Mouse (Mus musculus) hindbrain, embryonic 11.5 days (tissue): ENCODE measurements around the gene Abcc9. TPM values are rescaled to one million over a fixed set of nuclear protein-coding genes. Genes with fewer than 3 reads are reported as not detected.

Experiments
- ATAC-seq: fragments of 200-750 bp; cut with Nextera tagmentation; 2 replicates; pipeline ENCODE4 v1.8.0; 2017; ENCODE audit warnings: mild to moderate bottlenecking, moderate TSS enrichment, moderate library complexity; ENCODE audit not compliant: low FRiP score
- DNase-seq: peaks from one replicate; pipeline ENCODE4 v3.0.0-alpha.2; 2015; ENCODE audit warnings: low spot score
- H3K27ac ChIP-seq: fragments of 300-500 bp; sonication (generic); 2 replicates; pipeline ENCODE4 v1.5.1; 2014; ENCODE audit warnings: mild to moderate bottlenecking, low read depth, low read length
- H3K27me3 ChIP-seq: fragments of 300-500 bp; sonication (generic); 2 replicates; pipeline ENCODE4 v1.6.1; 2014; ENCODE audit warnings: mild to moderate bottlenecking, low read length, moderate library complexity, mixed read lengths; ENCODE audit not compliant: control insufficient read depth, insufficient read depth
- H3K36me3 ChIP-seq: fragments of 300-500 bp; sonication (generic); 2 replicates; pipeline ENCODE4 v1.6.1; 2014; ENCODE audit warnings: mild to moderate bottlenecking, low read length, moderate library complexity, mixed read lengths; ENCODE audit not compliant: control insufficient read depth, insufficient read depth
- H3K4me1 ChIP-seq: fragments of 300-500 bp; sonication (generic); replicated peaks from 2 replicates; pipeline ENCODE4 v1.6.1; 2014; ENCODE audit warnings: low read length, mixed read lengths; ENCODE audit not compliant: control insufficient read depth, insufficient read depth
- H3K4me2 ChIP-seq: fragments of 300-500 bp; sonication (generic); replicated peaks from 2 replicates; pipeline ENCODE4 v1.6.1; 2014; ENCODE audit warnings: mild to moderate bottlenecking, low read depth, low read length
- H3K4me3 ChIP-seq: fragments of 300-500 bp; sonication (generic); 2 replicates; pipeline ENCODE4 v1.5.1; 2014; ENCODE audit warnings: low read depth, low read length
- H3K9ac ChIP-seq: fragments of 300-500 bp; sonication (generic); 2 replicates; pipeline ENCODE4 v1.6.1; 2014; ENCODE audit warnings: low read depth, low read length
- H3K9me3 ChIP-seq: fragments of 300-500 bp; sonication (generic); 2 replicates; pipeline ENCODE4 v1.6.1; 2016; ENCODE audit warnings: low read length; ENCODE audit not compliant: control insufficient read depth
- WGBS: fragments of 180-500 bp; shearing (Covaris S2); extraction: QIAGEN DNeasy Blood & Tissue Kit; methylation state at CpG from one replicate; pipeline ENCODE4 v1.1.7; 2014; 5-methylcytosine and 5-hydroxymethylcytosine counted together
- polyA plus RNA-seq: library from polyadenylated mRNA; unstranded; fragments of >200 nt; fragmentation: Nextera tagmentation; extraction: Ambion mirVana; gene quantifications from 2 replicates; pipeline ENCODE4 v1.2.1, GENCODE M21; 2014

Abcc9 gene
- 2.1 and 3.4 TPM in 2 replicates for polyA plus RNA-seq

GRCm38 (mm10) chr6:142701652-142702637 lies at the start of gene Abcc9:
Gene Abcc9, minus strand, starts transcription at chr6:142702315.
- H3K36me3 ChIP-seq = no peaks in the 10 kb centered on the region
- H3K9me3 ChIP-seq = no peaks in the 10 kb centered on the region
- H3K9ac ChIP-seq = peak within 1 kb of the TSS; percentile 28; the same call in 1 of the 2 replicates
- H3K4me1 ChIP-seq = 0 out of 2 replicates have a peak, but pooled peaks cover 2% of the 10 kb centered on the region
- no peak within 1 kb of the TSS for H3K27ac ChIP-seq
- no peaks in the 10 kb centered on the region for H3K27me3 ChIP-seq
- ATAC-seq = peak; percentile 70
- peak; percentile 52 for DNase-seq
- WGBS = 7% methylated on average over 36 of the region's 36 CpGs
- H3K4me2 ChIP-seq = peak within 1 kb of the TSS; percentile 71
- H3K4me3 ChIP-seq = peak within 1 kb of the TSS; percentile 31

GRCm38 (mm10) chr6:142751365-142751764 lies 49.2 kb upstream of the Abcc9 start:
- Histone ChIP-seq H3K9ac (no peak overlapping the region), H3K4me1 (no peaks in the 10 kb centered on the region), H3K9me3 (no peaks in the 10 kb centered on the region), H3K27ac (no peak overlapping the region), H3K4me2 (no peak overlapping the region), H3K27me3 (no peaks in the 10 kb centered on the region; the same call in 1 of the 2 replicates), H3K36me3 (no peaks in the 10 kb centered on the region), H3K4me3 (no peak overlapping the region)
- DNase-seq = peak; percentile 13
- 53% methylated on average over 9 of the region's 9 CpGs for WGBS
- peak; percentile 65 for ATAC-seq

GRCm38 (mm10) chr6:142748057-142748708 lies 46.1 kb upstream of the Abcc9 start:
- Histone ChIP-seq H3K36me3 (no peaks in the 10 kb centered on the region), H3K4me3 (no peak overlapping the region), H3K9me3 (no peaks in the 10 kb centered on the region), H3K4me1 (no peaks in the 10 kb centered on the region), H3K27me3 (no peaks in the 10 kb centered on the region), H3K4me2 (no peak overlapping the region), H3K9ac (no peak overlapping the region), H3K27ac (no peak overlapping the region)
- WGBS = 80% methylated on average over 8 of the region's 8 CpGs
- DNase-seq (no peak), ATAC-seq (no peak)

- no peaks in the 10 kb centered on the region for H3K9me3 ChIP-seq
- H3K4me1 ChIP-seq = no peaks in the 10 kb centered on the region
- H3K4me3 ChIP-seq = no peak overlapping the region
- H3K27me3 ChIP-seq = no peaks in the 10 kb centered on the region
- 85% methylated on average over 2 of the region's 2 CpGs for WGBS
- ATAC-seq (no peak), DNase-seq (no peak)
- no peaks in the 10 kb centered on the region for H3K36me3 ChIP-seq
- no peak overlapping the region for H3K9ac ChIP-seq
- H3K4me2 ChIP-seq = no peak overlapping the region
- H3K27ac ChIP-seq = no peak overlapping the region
These were observed 45.0 kb upstream of the Abcc9 start for GRCm38 (mm10) chr6:142747165-142747564.

GRCm38 (mm10) chr6:142746765-142747164 lies 44.6 kb upstream of the Abcc9 start:
- no peaks in the 10 kb centered on the region for H3K27me3 ChIP-seq
- no peak overlapping the region for H3K4me2 ChIP-seq
- no peak overlapping the region for H3K27ac ChIP-seq
- ATAC-seq = no peak
- no peak overlapping the region for H3K4me3 ChIP-seq
- H3K9me3 ChIP-seq = no peaks in the 10 kb centered on the region
- no peak overlapping the region for H3K9ac ChIP-seq
- H3K36me3 ChIP-seq = no peaks in the 10 kb centered on the region
- H3K4me1 ChIP-seq = no peaks in the 10 kb centered on the region
- 93% methylated on average over 7 of the region's 7 CpGs for WGBS
- no peak for DNase-seq

- Histone ChIP-seq H3K9ac (no peak overlapping the region), H3K27me3 (no peaks in the 10 kb centered on the region), H3K4me1 (no peaks in the 10 kb centered on the region), H3K27ac (no peak overlapping the region), H3K4me2 (no peak overlapping the region), H3K36me3 (no peaks in the 10 kb centered on the region), H3K4me3 (no peak overlapping the region), H3K9me3 (no peaks in the 10 kb centered on the region)
- DNase-seq = no peak
- no peak for ATAC-seq
- 94% methylated on average over 5 of the region's 5 CpGs for WGBS
These were observed 43.4 kb upstream of the Abcc9 start for GRCm38 (mm10) chr6:142745484-142745883.

- Histone ChIP-seq H3K4me2 (no peak overlapping the region), H3K27ac (no peak overlapping the region), H3K36me3 (no peaks in the 10 kb centered on the region), H3K4me1 (no peaks in the 10 kb centered on the region), H3K9ac (no peak overlapping the region), H3K9me3 (no peaks in the 10 kb centered on the region), H3K4me3 (no peak overlapping the region), H3K27me3 (no peaks in the 10 kb centered on the region)
- 71% methylated on average over 4 of the region's 4 CpGs for WGBS
- no peak for DNase-seq
- ATAC-seq = no peak
These were observed 41.1 kb upstream of the Abcc9 start for GRCm38 (mm10) chr6:142743193-142743592.

- Histone ChIP-seq H3K4me1 (no peaks in the 10 kb centered on the region), H3K4me2 (no peak overlapping the region), H3K9me3 (no peaks in the 10 kb centered on the region), H3K27me3 (no peaks in the 10 kb centered on the region), H3K9ac (no peak overlapping the region), H3K36me3 (no peaks in the 10 kb centered on the region), H3K27ac (no peak overlapping the region), H3K4me3 (no peak overlapping the region)
- 87% methylated on average over 6 of the region's 6 CpGs for WGBS
- DNase-seq = no peak
- no peak for ATAC-seq
These were observed 39.6 kb upstream of the Abcc9 start for GRCm38 (mm10) chr6:142741763-142742162.
